Mouse (Mus musculus): ENCODE data around the gene Agk.
A peak's percentile ranks its signal among the peaks of the same experiment; 100 is the strongest.

Gene Agk

GRCm38 (mm10) chr6:40324897-40325841 is at the start of gene Agk:
Gene Agk (plus strand): TSS chr6:40325172.
- DNase-seq (ENCODE audit: low spot score): peak; percentile 47

- no peak for DNase-seq (ENCODE audit: low spot score)
These were observed 24.3 kb upstream of the Agk start for GRCm38 (mm10) chr6:40300707-40301106.

DNA sequence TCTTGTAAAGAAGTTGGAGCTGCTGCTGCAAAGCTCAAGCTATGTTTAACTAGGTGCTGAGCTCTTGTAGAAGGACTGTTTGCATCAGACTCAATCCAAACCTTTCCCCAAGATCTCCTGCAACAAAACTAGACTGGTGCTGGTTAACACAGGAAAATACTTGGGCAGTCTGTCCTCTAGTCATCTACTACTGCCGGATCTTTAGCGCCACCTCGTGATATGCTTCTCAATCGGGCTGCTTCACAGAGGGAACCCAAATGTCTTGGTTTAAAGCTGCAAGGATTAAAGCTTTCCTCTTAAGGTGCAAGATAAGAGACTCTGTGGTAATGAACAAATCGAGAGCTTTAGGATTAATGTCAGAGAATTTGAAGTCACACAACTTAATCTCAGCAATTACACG is 21.6 kb upstream of the Agk start:
- peak; percentile 62 for DNase-seq (ENCODE audit: low spot score)

DNA sequence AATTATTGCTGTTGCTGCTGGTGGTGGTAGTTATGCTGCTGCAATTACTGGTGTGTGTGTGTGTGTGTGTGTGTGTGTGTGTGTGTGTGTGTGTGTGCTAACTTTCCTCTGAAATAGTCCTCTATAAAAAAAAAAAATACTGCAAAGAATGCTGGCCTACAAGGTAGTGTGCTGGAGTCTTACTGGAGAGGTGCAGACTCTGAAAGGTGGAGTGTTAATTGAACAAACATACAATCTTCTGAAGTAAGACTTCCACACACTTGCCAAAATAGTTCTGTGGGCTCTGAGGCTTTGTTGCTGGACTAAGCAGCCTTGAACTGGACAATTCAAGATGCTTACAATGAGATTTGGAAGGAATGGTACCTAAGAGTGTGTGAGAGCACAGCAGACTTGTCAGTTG is 20.0 kb upstream of the Agk start:
- no peak for DNase-seq (ENCODE audit: low spot score)

DNA sequence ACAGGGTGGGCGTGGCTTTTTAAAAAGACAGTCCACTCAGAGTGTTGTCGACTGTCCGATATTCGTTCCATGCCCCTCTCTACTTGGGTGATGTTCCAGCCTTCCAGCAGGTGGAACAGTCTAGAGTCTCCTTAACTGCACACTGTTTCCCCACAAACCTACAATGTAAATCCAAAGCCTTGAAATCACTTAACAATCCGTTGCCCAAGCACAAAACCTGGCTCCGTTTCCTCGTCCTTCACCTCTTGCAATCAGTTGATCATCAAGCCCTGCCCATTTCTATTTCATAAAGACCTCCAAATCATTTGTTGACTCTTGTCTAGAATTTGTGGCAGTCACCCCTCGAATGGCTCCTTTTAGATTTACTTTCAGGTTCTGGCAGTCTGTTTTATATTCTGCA is 1.4 kb downstream of the Agk start:
- DNase-seq (ENCODE audit: low spot score): no peak

GRCm38 (mm10) chr6:40333497-40333896 is 8.5 kb downstream of the Agk start:
- no peak for DNase-seq (ENCODE audit: low spot score)

- no peak for DNase-seq (ENCODE audit: low spot score)
These were observed 12.1 kb downstream of the Agk start for GRCm38 (mm10) chr6:40336735-40337731.

GRCm38 (mm10) chr6:40346959-40347771 is 22.2 kb downstream of the Agk start:
- DNase-seq (ENCODE audit: low spot score): peak; percentile 7

- DNase-seq (ENCODE audit: low spot score): no peak
These were observed 22.8 kb downstream of the Agk start for GRCm38 (mm10) chr6:40347772-40348111.

- DNase-seq (ENCODE audit: low spot score): no peak
These were observed 25.1 kb downstream of the Agk start for GRCm38 (mm10) chr6:40350041-40350440.

- no peak for DNase-seq (ENCODE audit: low spot score)
These were observed 25.9 kb downstream of the Agk start for GRCm38 (mm10) chr6:40350856-40351255.

- DNase-seq (ENCODE audit: low spot score): no peak
These were observed 28.4 kb downstream of the Agk start for GRCm38 (mm10) chr6:40353360-40353759.

- no peak for DNase-seq (ENCODE audit: low spot score)
These were observed 46.1 kb downstream of the Agk start for GRCm38 (mm10) chr6:40371031-40371430.

- DNase-seq (ENCODE audit: low spot score): no peak
These were observed 55.2 kb downstream of the Agk start for GRCm38 (mm10) chr6:40380181-40380580.

DNA sequence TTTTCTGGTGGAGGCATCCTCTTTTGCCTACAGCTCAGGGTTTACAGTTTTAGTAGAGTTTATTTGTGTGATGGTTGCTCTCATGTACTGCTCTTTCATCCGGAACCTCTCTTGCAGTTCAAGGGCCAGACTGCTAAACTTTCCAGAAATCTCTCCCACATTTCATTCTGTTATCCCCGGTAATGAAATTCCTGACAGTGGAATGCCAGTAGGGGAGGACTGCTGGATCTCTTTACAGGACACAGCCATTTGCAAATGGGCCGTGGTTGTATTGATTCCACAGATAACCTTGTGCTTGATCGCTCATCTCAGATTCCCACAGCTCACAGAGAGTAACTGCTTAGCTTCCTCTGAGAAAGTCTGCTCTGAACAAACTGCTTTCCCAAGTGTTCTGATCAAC is 56.9 kb downstream of the Agk start:
- DNase-seq (ENCODE audit: low spot score): no peak

- no peak for DNase-seq (ENCODE audit: low spot score)
These were observed 60.7 kb downstream of the Agk start for GRCm38 (mm10) chr6:40385682-40386081.

DNA sequence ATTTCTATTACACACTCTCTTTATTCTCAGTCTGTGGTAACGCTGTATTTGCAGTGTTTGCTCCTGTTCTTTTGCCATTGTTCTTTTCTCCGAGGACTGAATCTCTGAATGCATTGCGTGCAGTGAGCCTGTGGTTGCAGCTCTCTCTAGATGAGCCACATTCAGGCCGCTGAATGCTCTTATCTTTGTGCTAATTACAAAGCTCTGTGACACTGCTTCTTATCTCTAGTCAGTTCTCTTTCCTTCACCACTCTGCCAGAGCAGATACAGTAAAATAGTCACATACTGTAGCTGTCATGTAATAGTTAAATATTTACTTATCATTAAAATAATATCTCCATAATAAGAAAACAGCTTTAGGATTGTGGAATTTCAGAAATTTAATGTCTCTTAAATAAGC is 63.7 kb downstream of the Agk start:
- no peak for DNase-seq (ENCODE audit: low spot score)

DNA sequence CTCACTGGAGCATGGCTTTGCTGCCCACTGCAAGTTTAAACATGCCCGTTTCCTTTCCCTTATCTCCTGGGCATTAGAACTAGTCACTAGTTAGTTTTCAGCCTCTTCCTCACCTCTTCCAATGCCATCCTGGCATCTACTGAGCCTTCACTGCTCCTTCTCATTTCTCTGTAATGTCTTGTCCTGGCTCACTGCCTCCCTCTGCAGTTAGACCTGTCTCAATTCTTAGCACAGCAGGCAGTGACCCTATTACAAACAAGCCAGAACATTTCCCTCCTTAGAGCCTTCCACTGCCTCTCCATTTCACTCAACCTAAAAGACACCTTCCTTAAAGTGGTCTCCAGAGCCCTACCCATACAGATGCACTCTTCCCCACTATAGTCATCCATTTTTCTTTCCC is 66.0 kb downstream of the Agk start:
- no peak for DNase-seq (ENCODE audit: low spot score)

GRCm38 (mm10) chr6:40393213-40393612 is 68.2 kb downstream of the Agk start:
- peak; percentile 85 for DNase-seq (ENCODE audit: low spot score)

- DNase-seq (ENCODE audit: low spot score): no peak
These were observed 77.1 kb downstream of the Agk start for GRCm38 (mm10) chr6:40402031-40402430.

- no peak for DNase-seq (ENCODE audit: low spot score)
These were observed 78.8 kb downstream of the Agk start for GRCm38 (mm10) chr6:40403640-40404285.

Measured in left cerebral cortex, adult 11 months (tissue).